Mouse (Mus musculus) embryonic facial prominence, embryonic 10.5 days (tissue): ENCODE data around the gene Scgb2a2. TPM values are rescaled to one million over a fixed set of nuclear protein-coding genes. Genes with fewer than 3 reads are reported as not detected.
A peak's percentile ranks its signal among the peaks of the same experiment; 100 is the strongest.
"Not testable (repeated sequence)": the region's sequence is repeated elsewhere in the genome, so short reads cannot be mapped to it uniquely, and the experiment has no call there.

Experiments
- DNase-seq: peaks from one replicate; pipeline ENCODE4 v3.0.0-alpha.2; 2017; ENCODE audit warnings: low spot score
- H3K27ac ChIP-seq: fragments of 300-500 bp; sonication (generic); replicated peaks from 2 replicates; pipeline ENCODE4 v1.5.1; 2016; ENCODE audit warnings: mild to moderate bottlenecking
- H3K27me3 ChIP-seq: fragments of 300-500 bp; sonication (generic); replicated peaks from 2 replicates; pipeline ENCODE4 v1.6.1; 2016; ENCODE audit warnings: low read depth, mild to moderate bottlenecking; ENCODE audit not compliant: poor library complexity, severe bottlenecking
- H3K36me3 ChIP-seq: fragments of 300-500 bp; sonication (generic); replicated peaks from 2 replicates; pipeline ENCODE4 v1.6.1; 2016; ENCODE audit warnings: mild to moderate bottlenecking, moderate library complexity
- H3K4me1 ChIP-seq: fragments of 300-500 bp; sonication (generic); 2 replicates; pipeline ENCODE4 v1.6.1; 2016
- H3K4me3 ChIP-seq: fragments of 300-500 bp; sonication (generic); 2 replicates; pipeline ENCODE4 v1.5.1; 2016; ENCODE audit warnings: mild to moderate bottlenecking, moderate library complexity
- H3K9me3 ChIP-seq: fragments of 300-500 bp; sonication (generic); 2 replicates; pipeline ENCODE4 v1.6.1; 2016; ENCODE audit warnings: mild to moderate bottlenecking
- WGBS: fragments of 180-500 bp; shearing (Covaris S2); methylation state at CpG from one replicate; pipeline ENCODE4 v1.1.7; 2016; 5-methylcytosine and 5-hydroxymethylcytosine counted together
- microRNA-seq: library from miRNA; unstranded; fragments of <30 nt; microRNA quantifications from one replicate; pipeline ENCODE4, GENCODE M21; 2017
- polyA plus RNA-seq: library from polyadenylated mRNA; unstranded; fragments of >200 nt; fragmentation: Nextera tagmentation; extraction: Ambion mirVana; gene quantifications from 2 replicates; pipeline ENCODE4 v1.2.1, GENCODE M21; 2016

Gene Scgb2a2
- polyA plus RNA-seq, 1 experiment from 2014 or later = not detected

DNA sequence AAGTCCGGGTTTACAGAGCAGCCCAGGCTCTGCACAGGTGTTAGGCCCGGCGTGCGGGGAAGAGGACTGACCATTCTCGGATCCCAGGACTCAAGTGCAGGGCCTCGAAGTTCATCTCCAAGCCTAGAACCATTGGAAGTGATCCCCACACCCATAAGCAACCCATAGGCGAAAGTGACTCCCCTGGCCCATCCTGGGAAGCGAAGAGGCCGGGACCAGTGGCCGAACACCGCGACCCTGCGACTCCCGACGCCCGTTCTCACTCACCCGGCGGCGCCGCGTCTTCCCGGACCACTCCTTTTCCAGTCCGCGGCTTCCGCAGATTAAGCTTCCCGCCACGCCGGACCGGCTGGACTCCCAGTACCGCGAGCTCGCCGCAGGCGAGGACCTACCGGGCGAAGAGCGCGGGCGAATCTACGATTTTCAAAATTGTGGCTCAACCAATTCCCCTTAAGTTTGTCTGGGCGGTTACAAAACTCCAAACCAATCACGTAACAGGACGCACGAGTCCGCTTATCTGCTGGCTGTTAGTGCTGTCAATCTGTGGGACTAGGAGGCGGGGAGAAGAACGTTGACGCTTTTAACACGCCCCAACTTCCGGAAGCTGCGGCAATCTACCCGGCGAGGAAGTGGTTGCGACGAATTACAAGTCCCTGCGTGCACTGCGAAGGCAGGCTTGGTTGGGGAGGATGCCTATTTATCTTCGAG is 51.9 kb downstream of the Scgb2a2 start, which contains the start of gene Incenp:
Gene Incenp, minus strand, starts transcription at position 480 of the 708 bp plus-strand sequence.
- H3K27ac ChIP-seq = peak within 1 kb of the TSS; percentile 92
- WGBS = under 1% methylated on average over 58 of the region's 58 CpGs

DNA sequence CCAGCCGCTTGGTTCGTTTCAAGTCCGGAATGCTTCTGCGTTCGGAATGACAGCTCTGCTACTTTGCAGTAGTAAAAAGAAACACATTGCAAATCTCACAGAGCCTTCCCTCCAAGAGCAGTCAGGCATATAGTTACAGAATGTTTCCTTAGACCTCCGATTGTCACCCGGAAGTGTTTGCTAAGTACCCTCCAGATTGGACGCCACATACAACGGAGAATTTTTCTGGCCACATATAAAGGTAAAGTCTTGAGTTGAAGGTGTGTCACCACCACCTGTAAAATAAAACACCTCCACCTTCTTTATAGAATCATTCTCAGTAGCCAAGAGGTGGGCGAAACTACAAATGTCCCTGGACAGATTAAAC is 52.4 kb downstream of the Scgb2a2 start:
- H3K27me3 ChIP-seq = no peaks in the 10 kb centered on the region
- DNase-seq = no peak
- H3K9me3 ChIP-seq = no peaks in the 10 kb centered on the region
- H3K4me1 ChIP-seq = peaks cover 27% of the 10 kb centered on the region
- peak overlapping the region; percentile 92 for H3K4me3 ChIP-seq
- WGBS = 9% methylated on average over 10 of the region's 10 CpGs
- H3K36me3 ChIP-seq = peaks cover 24% of the 10 kb centered on the region
- H3K27ac ChIP-seq = peak overlapping the region; percentile 92

More for the DNA sequence above, 51.9 kb downstream of the Scgb2a2 start, which contains the start of gene Incenp:
- Histone ChIP-seq H3K4me3 (peak within 1 kb of the TSS; percentile 92), H3K27me3 (no peaks in the 10 kb centered on the region), H3K9me3 (no peaks in the 10 kb centered on the region), H3K36me3 (peaks cover 30% of the 10 kb centered on the region), H3K4me1 (peaks cover 27% of the 10 kb centered on the region)
- DNase-seq = peak; percentile 95

DNA sequence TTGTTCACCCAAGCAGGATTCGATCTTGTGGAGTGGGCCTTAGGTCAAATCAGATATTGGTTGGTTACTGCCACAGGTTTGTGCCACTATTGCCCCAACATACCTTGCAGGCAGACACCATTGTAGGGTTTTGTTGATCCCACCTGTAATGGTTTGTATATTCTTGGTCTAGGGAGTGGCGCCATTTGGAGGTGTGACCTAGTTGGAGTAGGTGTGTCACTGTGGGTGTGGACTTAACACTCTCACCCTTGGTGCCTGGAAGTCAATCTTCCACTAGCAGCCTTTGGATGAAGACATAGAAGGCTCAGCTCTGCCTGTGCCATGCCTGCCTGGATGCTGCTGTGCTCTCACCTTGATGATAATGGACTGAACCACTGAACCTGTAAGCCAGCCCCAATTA is 53.3 kb downstream of the Scgb2a2 start:
- Histone ChIP-seq H3K4me3 (peak overlapping the region; percentile 92; the same call in 1 of the 2 replicates), H3K4me1 (peaks cover 27% of the 10 kb centered on the region), H3K36me3 (peaks cover 15% of the 10 kb centered on the region)
- not testable (repeated sequence) for H3K27ac ChIP-seq, H3K9me3 ChIP-seq, H3K27me3 ChIP-seq, DNase-seq
- WGBS = 89% methylated on average over 2 of the region's 2 CpGs

Small RNAs within 50 kb of the gene (microRNA-seq; reads per million reads assigned to microRNA genes)
- not detected for gene Gm22369

Other genes starting within 250 kb of the Scgb2a2 start
- 159 and 169 TPM in 2 replicates for gene Incenp, start 52.0 kb downstream of the Scgb2a2 start, polyA plus RNA-seq
- 1,291 and 1,338 TPM in 2 replicates for gene Fth1, start 133.0 kb downstream of the Scgb2a2 start, polyA plus RNA-seq
- gene Best1, start 154.1 kb downstream of the Scgb2a2 start, polyA plus RNA-seq = 1.6 TPM in 2 replicates
- 51.7 and 57.4 TPM in 2 replicates for gene Rab3il1, start 154.1 kb downstream of the Scgb2a2 start, polyA plus RNA-seq
- gene Fads3, start 194.0 kb downstream of the Scgb2a2 start, polyA plus RNA-seq = 4.0 and 4.3 TPM in 2 replicates